Mouse (Mus musculus) layer of hippocampus, adult 9-10 months (tissue): ENCODE results near the gene Sestd1.

Source experiments
- DNase-seq: peaks from one replicate; pipeline ENCODE4 v3.0.0; 2022; ENCODE audit warnings: low spot score

Gene Sestd1

DNA sequence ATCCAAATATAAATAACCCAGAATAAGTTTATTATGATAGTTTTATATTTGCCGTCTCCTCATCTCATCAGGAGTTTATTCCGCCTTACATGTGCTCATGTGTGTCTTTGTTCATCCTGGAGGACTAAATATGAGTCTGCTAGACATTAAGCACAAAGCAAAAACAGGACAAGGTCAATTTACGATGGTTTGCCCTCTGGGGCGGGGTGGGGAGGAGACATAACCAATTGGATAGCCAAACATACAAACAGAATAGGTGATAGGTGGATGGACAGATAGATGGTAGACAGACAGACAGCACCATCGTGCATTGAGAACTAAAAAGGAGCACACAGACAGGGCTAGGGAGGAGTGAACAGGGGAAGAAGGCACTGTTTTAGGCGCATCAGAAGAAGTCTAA is 106.6 kb downstream of the Sestd1 start:
- no peak for DNase-seq

DNA sequence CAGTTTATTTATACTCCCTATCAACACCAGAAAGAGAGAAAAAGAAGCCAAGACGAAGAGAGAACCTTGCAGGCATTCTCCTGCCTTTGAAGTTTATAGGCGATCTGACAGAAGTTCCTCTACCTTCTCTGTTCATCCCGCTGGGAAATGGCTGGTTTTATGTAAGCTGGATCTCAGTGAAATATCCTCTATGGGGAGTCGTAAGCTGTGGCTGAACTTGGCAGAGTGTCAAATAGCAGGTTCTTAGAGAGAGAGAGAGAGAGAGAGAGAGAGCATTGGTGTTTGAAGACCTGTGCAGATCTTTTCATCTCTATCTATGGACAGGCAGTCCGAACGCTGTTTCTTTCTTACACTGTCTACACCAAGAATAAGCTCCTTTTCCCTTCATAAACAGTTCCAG is 107.0 kb downstream of the Sestd1 start:
- no peak for DNase-seq

DNA sequence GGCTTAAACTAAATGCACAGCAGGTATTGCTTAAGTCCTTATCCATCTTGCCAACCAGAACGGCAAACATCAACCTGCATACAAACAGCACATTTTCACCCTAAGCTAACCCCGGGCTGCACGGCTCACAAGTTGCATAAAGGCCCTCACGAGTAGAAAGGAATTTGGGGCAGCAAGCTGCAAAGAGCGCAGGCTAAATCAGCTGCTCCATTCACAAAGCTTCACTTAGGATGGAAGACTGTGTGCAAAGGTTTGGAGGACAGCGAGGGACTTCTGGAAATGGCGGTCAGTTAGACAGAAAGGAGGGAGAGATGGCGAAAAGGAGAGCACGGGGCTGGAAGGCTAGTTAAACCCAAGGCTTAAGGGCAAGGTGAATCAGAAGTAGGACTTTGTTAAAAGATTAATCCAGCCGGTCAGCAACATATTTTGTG is 108.1 kb downstream of the Sestd1 start:
- DNase-seq, result no peak

DNA sequence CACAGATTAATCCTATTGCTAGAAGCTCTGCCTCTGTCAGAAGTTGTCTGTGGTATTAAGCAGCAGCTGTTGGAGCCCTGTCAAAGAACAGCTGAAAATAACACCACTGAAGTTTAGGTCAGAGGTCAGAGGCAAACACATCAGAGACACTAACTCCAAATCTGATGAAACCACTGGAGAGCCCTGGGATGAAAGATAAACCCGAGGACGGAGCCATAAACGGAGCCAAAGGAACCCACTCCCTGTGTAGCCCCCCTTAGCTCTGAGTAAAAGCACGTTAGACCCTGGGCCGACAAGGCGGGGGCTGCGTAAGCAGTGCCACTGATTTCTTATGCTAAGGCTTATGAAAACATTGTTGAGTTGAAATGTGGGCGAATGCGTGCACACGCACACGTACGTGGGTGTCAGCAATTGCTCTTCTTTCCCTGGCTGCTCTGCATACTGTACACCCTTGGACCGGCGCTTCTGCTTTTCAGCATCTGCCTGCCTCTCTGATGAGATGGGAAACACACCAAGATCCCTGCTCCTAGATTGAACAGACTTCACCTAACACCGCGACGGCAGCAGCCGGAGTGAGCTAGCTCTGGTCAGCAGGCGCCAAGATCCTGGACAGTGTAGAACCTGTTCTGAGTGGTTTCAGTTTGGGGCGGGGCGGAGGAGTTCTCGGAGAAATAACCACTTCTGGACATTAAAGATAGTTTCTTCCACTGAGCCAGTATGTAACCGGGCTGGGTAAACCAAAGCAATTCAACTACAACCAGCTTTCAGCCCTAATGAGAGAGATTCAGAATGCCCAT is 108.8 kb downstream of the Sestd1 start:
- DNase-seq, result no peak

DNA sequence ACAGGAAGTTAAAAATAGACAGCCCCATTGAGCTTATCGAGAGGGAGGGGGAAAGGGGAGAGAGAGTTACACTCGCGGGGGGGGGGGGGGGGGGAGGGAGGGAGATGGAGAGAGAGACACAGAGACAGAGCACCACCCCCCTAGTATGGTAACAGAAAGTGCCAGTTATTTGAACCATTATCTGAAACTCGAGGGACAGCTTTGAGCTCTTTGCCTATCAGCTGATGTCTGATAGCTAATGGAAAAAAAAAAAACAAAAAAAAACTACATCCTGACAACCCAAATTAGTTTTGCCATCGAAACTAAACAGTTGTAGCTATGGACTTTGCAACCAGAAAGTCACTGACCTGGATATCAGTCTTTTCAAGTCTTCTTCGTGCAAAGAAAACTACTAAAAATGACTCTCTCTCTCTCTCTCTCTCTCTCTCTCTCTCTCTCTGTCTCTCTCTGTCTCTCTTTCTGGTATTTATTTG is 109.7 kb downstream of the Sestd1 start, which contains the start of gene Ccdc141:
Ccdc141 (minus strand) TSS at position 4 of the 473 bp plus-strand sequence.
- DNase-seq, result no peak

DNA sequence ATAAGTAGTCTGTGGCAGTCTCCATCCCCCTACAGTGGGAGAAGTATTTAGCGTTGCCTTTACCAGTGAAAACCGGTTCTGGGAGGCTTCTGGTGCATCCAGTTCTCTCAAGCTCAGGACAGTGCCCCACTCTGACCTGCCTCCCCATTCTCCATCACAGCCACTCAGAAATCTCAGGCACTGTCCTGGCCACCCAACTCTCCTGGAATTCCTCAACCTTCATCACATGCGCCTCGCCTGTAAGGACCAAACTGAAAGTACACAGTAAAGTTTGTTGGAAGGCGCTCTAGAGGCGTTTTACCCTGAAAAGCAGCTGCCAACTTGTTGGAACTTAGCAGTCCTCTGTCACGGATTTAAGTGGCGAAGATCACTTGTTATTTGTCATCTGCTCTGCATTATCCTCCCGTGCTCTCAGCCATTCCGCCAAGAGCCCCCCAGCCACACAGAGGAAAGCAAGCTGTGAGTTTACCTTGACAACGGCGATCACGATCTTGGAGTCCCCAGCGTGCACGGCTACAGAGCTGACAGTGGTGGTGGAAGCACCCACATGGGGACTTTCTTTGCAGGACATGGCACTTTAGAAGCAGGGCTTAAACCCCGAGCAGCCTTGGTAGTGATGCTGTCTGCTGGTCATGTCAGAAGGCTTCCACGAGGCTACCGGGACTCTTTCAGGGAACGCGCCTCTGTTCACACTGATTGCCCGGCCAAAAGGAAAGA is 110.3 kb downstream of the Sestd1 start:
- DNase-seq, result no peak

DNA sequence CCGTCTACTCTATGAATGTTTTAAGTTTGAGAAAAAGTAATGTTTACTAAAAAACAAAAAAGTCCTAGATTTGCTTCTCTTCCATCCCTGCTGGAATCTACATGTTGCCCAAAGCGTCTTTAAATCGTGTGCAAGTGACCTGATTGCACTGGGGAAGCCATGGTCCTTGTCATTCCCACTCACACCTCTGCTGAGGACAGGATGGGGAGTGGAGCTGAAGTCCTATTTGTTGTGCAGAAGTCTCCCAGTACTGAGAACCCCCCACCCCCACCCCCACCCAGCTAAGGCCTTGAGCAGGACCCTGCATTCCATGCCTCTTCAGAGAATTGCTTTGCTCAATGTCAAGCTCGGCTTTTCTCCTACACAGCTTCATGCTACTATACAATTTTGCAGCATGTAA is 111.2 kb downstream of the Sestd1 start:
- no peak for DNase-seq

DNA sequence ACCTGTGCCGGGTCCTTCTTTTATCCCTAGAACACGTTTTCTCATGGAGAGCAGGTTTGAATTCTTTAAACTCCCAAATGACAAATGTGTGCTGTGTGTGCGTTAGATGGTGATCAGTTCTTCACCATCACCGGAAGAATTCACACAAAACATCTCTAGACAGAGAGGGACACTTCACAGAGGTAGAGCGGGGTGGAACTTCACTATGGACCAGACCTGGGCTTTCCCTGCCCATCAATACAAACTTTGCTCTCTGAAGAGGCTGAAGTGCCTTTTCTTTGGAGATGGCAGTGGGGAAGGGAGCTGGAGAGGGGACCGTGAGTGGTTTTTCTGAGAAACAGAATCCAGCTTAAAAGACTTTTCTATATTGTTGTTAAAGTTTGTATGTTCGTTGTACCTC is 111.6 kb downstream of the Sestd1 start:
- DNase-seq, result no peak

DNA sequence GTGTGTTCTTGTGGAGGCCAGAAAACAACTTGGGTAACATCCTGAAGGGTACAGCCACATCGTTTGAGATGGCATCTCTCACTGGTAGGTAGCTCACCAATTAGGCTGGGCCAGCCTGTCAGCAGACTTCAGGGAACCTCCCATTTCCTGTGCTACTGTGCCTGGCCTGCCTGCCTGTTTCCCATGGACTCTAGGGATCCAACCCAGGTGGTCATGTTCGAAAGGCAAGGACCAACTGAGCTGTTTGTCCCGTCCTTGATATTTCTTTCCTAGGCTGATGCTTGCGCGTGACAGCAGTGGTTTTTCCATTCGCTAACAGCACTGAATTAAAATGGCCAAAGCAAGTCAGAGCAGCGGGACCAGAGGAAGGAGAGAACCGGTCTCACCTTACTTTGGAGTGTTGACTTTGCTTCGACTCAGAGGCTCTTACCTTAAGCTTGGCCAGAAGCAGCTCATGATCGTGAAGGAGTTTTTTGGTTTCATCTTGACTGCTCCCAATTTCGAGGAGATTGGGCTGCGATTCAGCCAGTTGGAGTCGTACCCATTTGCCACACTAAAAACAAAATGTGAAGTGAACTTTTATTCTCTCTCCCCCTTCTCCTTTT is 112.2 kb downstream of the Sestd1 start:
- DNase-seq, result no peak

DNA sequence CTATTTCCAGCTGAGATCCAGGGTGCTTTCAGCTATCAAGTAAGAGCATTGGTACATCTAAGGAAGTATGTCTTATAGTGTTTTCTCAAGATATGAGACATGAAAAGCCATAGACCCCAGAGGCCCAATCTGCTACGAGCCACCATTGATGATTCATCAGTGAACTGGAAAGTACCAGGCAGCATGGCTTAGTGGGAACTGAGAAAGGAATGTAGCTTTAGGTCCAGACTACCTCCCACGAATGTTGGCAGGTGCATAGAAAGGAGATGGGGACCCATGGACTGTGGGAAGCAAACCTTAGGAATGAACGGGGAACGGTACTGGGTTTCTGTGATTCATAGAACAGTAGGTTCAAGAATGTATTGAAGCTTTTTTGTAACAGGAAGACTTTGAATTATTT is 114.0 kb downstream of the Sestd1 start:
- no peak for DNase-seq

DNA sequence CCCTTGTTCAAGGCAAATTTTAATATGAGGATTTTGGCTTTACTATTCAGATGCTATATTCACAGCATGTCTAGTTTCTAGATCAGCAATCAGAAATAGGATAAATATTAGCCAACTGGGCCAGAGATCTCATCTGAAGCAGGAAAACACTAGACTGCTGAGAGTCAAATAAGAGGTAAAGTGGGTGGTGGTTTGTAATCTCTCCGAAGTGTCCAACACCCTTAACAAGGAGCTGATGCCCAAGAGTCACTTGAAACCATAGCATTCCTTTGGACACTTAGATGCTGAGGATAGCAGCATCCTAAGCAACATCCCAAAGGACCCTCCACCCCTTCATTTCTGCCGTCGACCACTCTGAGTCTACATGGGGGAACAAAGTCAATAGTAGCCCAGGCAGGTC is 115.7 kb downstream of the Sestd1 start:
- no peak for DNase-seq

DNA sequence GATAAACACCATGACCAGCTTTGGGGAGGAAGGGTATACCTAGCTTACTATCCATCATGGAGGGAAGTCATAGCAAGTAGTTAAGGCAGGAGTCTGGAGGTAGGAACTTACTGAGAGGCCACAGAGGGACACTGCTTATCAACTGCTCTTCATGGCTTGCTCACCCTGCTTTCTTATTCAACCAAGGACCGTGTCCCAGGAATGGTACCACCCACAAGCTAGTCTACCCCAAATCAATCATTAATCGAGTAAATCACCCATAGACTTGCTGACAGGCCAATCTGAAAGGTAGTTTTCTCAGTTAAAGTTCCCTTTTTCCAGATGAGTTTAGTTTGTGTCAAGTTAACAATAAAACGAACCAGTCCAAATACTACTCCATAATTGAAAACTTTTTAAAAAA is 117.0 kb downstream of the Sestd1 start:
- no peak for DNase-seq

DNA sequence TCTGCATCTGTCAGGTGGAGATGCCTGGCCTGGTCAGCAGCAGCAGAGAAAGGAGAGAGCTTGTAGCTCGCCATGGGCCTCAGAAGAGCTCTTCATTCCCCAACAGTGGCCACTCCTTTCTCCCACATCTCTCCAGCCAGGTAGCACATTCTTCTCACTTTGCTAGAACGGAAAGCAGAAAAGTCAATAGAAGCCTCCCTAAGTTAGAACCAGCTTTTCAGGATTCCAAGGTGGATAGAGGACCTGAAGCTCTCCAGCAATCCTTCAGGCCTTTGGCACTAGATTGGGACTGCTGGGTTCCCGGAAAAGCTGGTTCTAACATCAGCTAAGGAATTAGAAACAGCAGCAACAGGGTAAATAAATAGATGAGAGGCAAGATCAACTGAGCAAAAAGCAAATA is 118.3 kb downstream of the Sestd1 start:
- no peak for DNase-seq

DNA sequence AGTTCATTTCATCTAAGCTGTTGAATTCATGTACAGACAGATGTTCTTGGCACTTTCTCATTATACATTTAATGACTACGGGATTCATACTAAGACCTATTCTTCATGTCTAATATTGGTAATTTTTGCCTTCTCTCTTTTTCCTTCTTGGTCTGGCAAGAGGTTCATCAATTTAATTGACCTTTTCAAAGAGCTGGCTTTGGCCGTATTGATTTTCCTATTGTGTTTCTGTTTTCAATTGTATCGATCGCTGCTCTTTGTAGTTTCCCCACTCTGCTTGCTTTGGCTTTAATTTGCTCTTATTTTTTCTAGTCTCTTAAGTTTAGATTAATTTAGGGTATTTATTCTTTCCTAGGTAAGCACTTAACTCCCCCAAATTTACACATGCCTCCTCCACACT is 122.8 kb downstream of the Sestd1 start:
- DNase-seq, result no peak

DNA sequence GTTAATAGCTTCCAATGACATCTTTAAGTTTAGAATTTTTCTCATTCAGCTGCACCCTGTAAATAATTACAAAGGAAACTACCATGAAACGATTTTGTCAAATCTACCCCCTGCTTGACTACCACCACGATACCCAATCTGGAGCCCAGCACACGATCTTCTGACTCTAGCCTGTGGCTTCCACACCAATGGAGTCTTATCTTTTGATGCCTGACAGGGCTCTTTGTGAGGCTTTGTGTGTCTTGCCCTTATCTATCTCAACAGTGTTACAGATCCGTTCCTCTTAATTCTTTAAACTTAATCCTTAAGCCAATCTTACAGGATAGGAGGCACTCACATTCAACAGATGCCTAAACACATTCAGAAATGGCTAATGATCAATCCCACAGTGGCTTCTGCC is 126.3 kb downstream of the Sestd1 start:
- DNase-seq, result no peak

DNA sequence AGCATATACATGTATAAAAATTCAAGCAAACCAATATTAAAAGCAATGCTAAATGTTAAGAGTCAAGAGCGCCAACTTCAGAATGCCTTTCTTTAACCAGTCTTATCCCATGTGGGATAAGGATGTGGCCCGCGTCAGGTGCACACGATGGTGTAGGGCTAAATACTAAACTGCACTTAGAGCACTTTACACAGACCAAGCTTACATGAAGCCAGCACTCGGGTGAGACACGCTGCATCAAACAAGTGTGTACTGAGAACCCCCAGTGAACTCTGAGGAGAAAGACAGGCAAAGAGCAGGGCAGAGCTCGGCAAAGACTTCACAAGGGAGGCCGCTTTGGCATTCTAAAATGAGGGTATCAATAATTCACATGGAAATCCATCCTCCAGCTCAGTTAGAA is 129.1 kb downstream of the Sestd1 start:
- DNase-seq, result no peak

DNA sequence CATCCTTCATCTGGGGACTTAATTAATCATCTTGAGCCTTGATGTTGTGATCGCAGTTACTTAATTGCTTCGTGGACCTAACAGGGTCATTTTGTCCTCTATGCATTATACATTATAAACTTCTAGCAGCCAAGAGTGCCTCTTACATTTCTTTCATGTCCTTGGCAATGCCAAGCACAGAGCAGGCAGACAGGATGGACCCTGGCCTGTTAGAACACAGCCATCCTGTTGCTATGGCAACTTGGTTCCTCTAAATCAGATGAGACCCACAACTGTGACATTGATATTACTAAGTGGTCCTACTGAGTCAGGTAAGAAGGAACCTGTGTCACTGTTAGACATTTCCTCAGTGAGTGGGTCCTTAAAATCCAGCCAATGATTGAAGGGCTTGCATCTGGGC is 130.8 kb downstream of the Sestd1 start:
- no peak for DNase-seq

DNA sequence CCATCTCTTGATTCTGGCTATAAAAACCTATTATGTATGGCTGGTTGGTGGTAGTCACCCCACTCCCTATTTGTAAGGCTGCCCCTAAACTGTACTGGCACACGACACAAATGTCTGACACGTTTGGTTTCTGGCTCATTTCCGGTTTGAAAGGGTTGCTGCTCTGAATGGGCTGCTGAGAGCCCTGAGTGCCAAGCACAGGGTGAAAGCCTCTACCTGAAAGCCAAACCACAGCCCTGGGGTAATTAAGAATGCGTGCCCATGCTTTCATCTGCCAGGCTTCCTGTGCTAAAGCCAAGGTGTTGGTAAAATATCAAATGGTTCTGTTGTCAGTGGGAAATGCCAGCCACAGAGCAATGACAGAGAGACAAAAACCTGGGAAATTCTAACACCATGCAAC is 132.2 kb downstream of the Sestd1 start:
- no peak for DNase-seq

DNA sequence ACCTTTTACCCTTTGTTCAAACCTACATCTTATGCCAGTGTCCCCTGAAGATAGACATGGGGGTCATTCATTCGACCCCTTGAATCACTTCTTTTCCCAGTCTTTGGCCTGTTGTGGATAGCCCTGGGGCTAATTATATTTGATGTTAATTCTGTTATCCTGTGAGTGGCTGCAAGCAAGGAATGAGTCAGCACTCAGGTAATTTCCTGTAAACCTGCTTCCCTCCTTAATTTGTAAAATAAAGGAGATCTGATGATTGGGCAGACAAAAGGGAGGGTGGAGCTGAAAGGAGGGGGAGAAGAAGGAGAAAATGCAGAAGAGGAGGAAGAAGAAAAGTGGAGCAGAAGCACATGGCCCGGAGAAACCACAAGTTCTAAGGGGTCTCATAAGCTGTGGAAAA is 133.4 kb downstream of the Sestd1 start:
- no peak for DNase-seq

DNA sequence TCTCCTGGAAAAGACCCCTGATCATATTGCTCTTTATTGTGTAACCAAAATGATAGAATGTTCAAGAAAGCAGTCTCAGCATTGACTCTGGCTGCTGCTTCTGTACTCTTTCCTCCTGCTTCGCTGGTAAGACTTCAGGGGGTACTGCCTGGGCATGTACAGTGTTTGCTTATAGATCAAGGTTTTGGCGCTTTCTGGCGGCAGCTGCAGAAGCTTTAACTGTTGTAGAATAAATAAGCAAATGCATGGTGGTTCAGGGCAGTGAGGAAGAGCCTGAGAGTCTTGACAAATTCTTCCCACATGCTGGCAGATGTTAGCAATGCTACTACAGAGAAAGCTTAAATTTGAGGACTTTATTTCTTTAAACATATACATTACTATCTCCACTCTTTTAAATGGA is 134.1 kb downstream of the Sestd1 start:
- DNase-seq, result no peak

DNA sequence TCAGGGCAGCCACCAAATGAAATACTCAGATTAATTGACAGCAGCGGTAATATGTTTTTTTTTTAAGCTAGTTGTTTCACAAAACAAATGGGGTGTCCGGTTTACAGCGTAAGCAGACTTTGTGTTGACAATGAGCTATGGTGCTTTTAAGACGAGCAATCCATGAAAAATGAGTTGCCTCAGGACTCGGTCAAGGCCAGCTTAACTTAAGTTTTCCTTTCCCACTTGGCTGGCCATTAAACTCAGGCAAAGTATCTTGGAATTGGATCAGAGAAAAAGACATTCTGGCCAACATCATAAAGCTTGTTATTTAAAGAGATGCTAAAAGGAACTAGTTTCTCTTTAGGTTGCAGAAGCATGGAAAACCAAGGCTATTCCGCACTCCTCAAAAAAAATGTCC is 136.9 kb downstream of the Sestd1 start:
- DNase-seq, result no peak

DNA sequence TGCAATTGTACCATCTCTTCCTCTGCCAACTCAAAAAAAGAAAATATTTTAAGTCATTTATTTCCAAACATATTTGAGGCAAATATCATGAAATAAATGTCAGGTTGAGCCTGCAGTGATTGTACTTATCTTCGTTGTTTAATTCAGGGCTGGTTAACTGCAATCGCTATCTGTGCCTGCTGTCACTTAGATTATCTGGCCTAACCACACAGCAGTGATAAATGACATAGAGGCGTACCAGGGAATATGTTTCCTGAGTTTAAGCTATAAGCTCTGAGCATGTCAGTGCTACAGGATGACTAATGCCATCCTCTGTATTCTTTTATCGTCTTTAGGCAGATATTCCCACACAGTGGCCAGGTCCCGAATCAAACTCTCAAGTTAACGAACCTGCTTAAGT is 141.5 kb downstream of the Sestd1 start:
- DNase-seq, result no peak

DNA sequence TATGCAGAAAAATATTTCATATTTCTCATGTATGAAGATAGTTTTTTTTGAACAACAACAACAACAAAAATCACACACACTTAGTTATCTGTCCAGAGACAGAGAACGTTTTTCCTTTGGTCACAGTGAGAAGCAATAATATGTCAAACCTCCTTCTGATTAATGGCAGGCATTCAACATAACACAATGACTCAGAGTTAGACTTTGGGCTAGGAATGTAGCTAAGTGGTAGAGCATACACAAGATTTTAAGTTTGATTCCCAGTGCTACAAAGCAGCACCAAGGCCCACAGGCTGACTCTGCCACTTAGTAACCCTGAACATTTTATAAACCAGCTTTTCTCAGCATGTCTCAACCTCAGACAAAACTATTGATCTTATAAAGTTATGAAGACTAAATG is 145.5 kb downstream of the Sestd1 start:
- no peak for DNase-seq
